Mouse (Mus musculus) CH12.LX (cell line): ENCODE measurements at regions not wholly inside any gene's neighbourhood (a gene's known extent, or its start where the extent isn't known, plus 50 kb on each side); places are given as distances from the start of the nearest gene placed in this dataset.
A peak's percentile ranks its signal among the peaks of the same experiment; 100 is the strongest.

Source experiments
- DNase-seq: peaks from one replicate; pipeline ENCODE4 v3.0.0-alpha.2; 2013; ENCODE audit errors: extremely low read depth
- H3K27ac ChIP-seq: 2 replicates; pipeline ENCODE4 v1.5.1; 2012; ENCODE audit warnings: low read depth, mild to moderate bottlenecking, control low read depth, moderate library complexity; ENCODE audit not compliant: insufficient read depth
- H3K27me3 ChIP-seq: replicated peaks from 2 replicates; pipeline ENCODE3; 2012; ENCODE audit warnings: inconsistent platforms
- H3K36me3 ChIP-seq, 2 experiments: replicated peaks in 1 of 2; 2 replicates each; pipeline versions ENCODE3 to v1.6.1; 2012; ENCODE audit warnings: inconsistent platforms in 1 of 2, low read length in 1 of 2, mild to moderate bottlenecking in 1 of 2, mixed read lengths in 1 of 2, moderate library complexity in 1 of 2; ENCODE audit not compliant: control insufficient read depth in 1 of 2, insufficient read depth in 1 of 2
- H3K4me1 ChIP-seq, 2 experiments: 2 replicates each; pipeline ENCODE4 v1.6.1; 2012; ENCODE audit warnings: inconsistent platforms in 1 of 2, moderate library complexity in 1 of 2; ENCODE audit not compliant: insufficient read depth in 2 of 2, control insufficient read depth in 1 of 2
- H3K4me2 ChIP-seq: 2 replicates; pipeline ENCODE4 v1.6.1; 2012; ENCODE audit warnings: low read depth, mild to moderate bottlenecking, control low read depth; ENCODE audit not compliant: poor library complexity, insufficient read depth, severe bottlenecking
- H3K4me3 ChIP-seq, 3 experiments: fragments of 150-350 bp in 1 of 3; sonication (generic) in 1 of 3; replicated peaks in 1 of 3; 2 replicates each; pipeline versions ENCODE3 to v1.5.1; 2011 to 2012; ENCODE audit warnings: low read depth in 2 of 3, low read length in 2 of 3, mild to moderate bottlenecking in 2 of 3, moderate library complexity in 2 of 3, control low read depth in 1 of 3, improper control_type of control experiment in 1 of 3, inconsistent platforms in 1 of 3, mixed read lengths in 1 of 3; ENCODE audit not compliant: poor library complexity in 1 of 3
- H3K79me2 ChIP-seq: replicated peaks from 2 replicates; pipeline ENCODE4 v1.6.1; 2012; ENCODE audit warnings: mild to moderate bottlenecking, moderate library complexity; ENCODE audit not compliant: control insufficient read depth, poor library complexity, insufficient read depth, severe bottlenecking; ENCODE audit errors: extremely low read depth
- H3K9ac ChIP-seq: 2 replicates; pipeline ENCODE4 v1.6.1; 2012; ENCODE audit warnings: low read depth, mild to moderate bottlenecking, control low read depth, moderate library complexity; ENCODE audit not compliant: insufficient read depth
- H3K9me3 ChIP-seq: replicated peaks from 2 replicates; pipeline ENCODE3; 2012; ENCODE audit warnings: low read length, inconsistent platforms, mixed read lengths
- CTCF ChIP-seq, 2 experiments: IDR thresholded peaks in 1 of 2; conservative IDR thresholded peaks in 1 of 2; 2 replicates each; pipeline ENCODE4 v1.5.1; 2011 to 2012; ENCODE audit warnings: low read depth in 2 of 2, low read length in 2 of 2, improper control_type of control experiment in 1 of 2, inconsistent platforms in 1 of 2, mild to moderate bottlenecking in 1 of 2, moderate library complexity in 1 of 2
- GABPA ChIP-seq: IDR thresholded peaks from 2 replicates; pipeline ENCODE4 v1.6.1; 2012; ENCODE audit warnings: low read depth, low read length, improper control_type of control experiment, inconsistent platforms; ENCODE audit not compliant: insufficient replicate concordance
- HCFC1 ChIP-seq: IDR thresholded peaks from 2 replicates; pipeline ENCODE4 v1.6.1; 2012; ENCODE audit warnings: low read depth, mild to moderate bottlenecking, inconsistent platforms, low read length, improper control_type of control experiment
- IRF4 ChIP-seq: IDR thresholded peaks from 2 replicates; pipeline ENCODE4 v1.6.1; 2014; ENCODE audit warnings: low read depth, mild to moderate bottlenecking, inconsistent platforms, low read length, improper control_type of control experiment
- JUND ChIP-seq: conservative IDR thresholded peaks from 2 replicates; pipeline ENCODE4 v1.6.1; 2011; ENCODE audit warnings: low read depth, low read length, improper control_type of control experiment
- MAFK ChIP-seq: IDR thresholded peaks from 2 replicates; pipeline ENCODE4 v1.6.1; 2011; ENCODE audit warnings: low read length, improper control_type of control experiment; ENCODE audit not compliant: insufficient replicate concordance
- MEF2A ChIP-seq: IDR thresholded peaks from 2 replicates; pipeline ENCODE4 v1.6.1; 2014; ENCODE audit warnings: low read depth, mild to moderate bottlenecking, inconsistent platforms, low read length, improper control_type of control experiment, borderline replicate concordance
- POLR2AphosphoS2 ChIP-seq: IDR thresholded peaks from 2 replicates; pipeline ENCODE4 v1.6.1; 2011; ENCODE audit warnings: low read depth, low read length, improper control_type of control experiment
- RAD21 ChIP-seq: IDR thresholded peaks from 2 replicates; pipeline ENCODE4 v1.6.1; 2011; ENCODE audit warnings: low read depth, mild to moderate bottlenecking, low read length, improper control_type of control experiment, moderate library complexity
- SIN3A ChIP-seq: IDR thresholded peaks from 2 replicates; pipeline ENCODE4 v1.6.1; 2012; ENCODE audit warnings: low read length, improper control_type of control experiment, inconsistent platforms
- SMC3 ChIP-seq: IDR thresholded peaks from 2 replicates; pipeline ENCODE4 v1.6.1; 2011; ENCODE audit warnings: low read depth, low read length, improper control_type of control experiment
- TBP ChIP-seq: conservative IDR thresholded peaks from 2 replicates; pipeline ENCODE4 v1.6.1; 2011; ENCODE audit warnings: low read depth, low read length, improper control_type of control experiment
- TCF12 ChIP-seq: IDR thresholded peaks from 2 replicates; pipeline ENCODE4 v1.6.1; 2014; ENCODE audit warnings: low read depth, mild to moderate bottlenecking, inconsistent platforms, low read length, improper control_type of control experiment
- UBTF ChIP-seq: IDR thresholded peaks from 2 replicates; pipeline ENCODE4 v1.6.1; 2012; ENCODE audit warnings: low read depth, mild to moderate bottlenecking, inconsistent platforms, low read length, improper control_type of control experiment, moderate library complexity
- USF1 ChIP-seq: IDR thresholded peaks from 2 replicates; pipeline ENCODE4 v1.6.1; 2014; ENCODE audit warnings: low read depth, mild to moderate bottlenecking, inconsistent platforms, low read length, improper control_type of control experiment
- ZKSCAN1 ChIP-seq: IDR thresholded peaks from 2 replicates; pipeline ENCODE4 v1.6.1; 2012; ENCODE audit warnings: low read depth, inconsistent platforms, low read length, improper control_type of control experiment, borderline replicate concordance
- ZMIZ1 ChIP-seq: IDR thresholded peaks from 2 replicates; pipeline ENCODE4 v1.6.1; 2012; ENCODE audit warnings: low read depth, mild to moderate bottlenecking, inconsistent platforms, low read length, improper control_type of control experiment
- dilution Hi-C: fragments of 300-500 bp; cut with MboI; formaldehyde crosslinking; loops from 2 replicates; pipeline ENCODE4 v1.14.3; 2020; ENCODE audit warnings: low sequenced_read_pairs; ENCODE audit not compliant: extremely low pct_unique_long_range_greater_than_20kb, extremely low pct_ligation_motif_present
- in situ Hi-C: fragments of 300-500 bp; cut with MboI; formaldehyde crosslinking; loops from 3 replicates; pipeline ENCODE4 v1.14.3; 2019; ENCODE audit warnings: low sequenced_read_pairs, low pct_ligation_motif_present, low pct_unique_long_range_greater_than_20kb, mixed read lengths

- Histone ChIP-seq H3K9ac (no peak overlapping the region), H3K9me3 (no peaks in the 10 kb centered on the region), H3K4me3 (no peak overlapping the region), H3K27me3 (peaks cover 28% of the 10 kb centered on the region), H3K4me2 (no peak overlapping the region), H3K79me2 (no peaks in the 10 kb centered on the region), H3K27ac (no peak overlapping the region), H3K36me3 (no peaks in the 10 kb centered on the region), H3K4me1 (peaks cover 0 to 5% of the 10 kb centered on the region in 2 experiments; a peak in 2 of 4 replicates)
- DNase-seq: no peak
- TF ChIP-seq USF1 (no peak), CTCF (conservative IDR thresholded peaks at IDR 0.05 in 1 of 2, IDR thresholded peaks at IDR 0.05 in 1 of 2; ENCODE audit: low read depth in 2 of 2, low read length in 2 of 2) (peak in 1 of 2 experiments; percentile 15; a peak in 1 of 4 replicates), TCF12 (no peak), GABPA (no peak)
- dilution Hi-C loops (no loop called here), in situ Hi-C loops (no loop called here)
Measured at GRCm38 (mm10) chr6:116987243-116987642, 181.1 kb upstream of the Cxcl12 start.

- Histone ChIP-seq H3K9me3 (no peaks in the 10 kb centered on the region), H3K27me3 (peaks cover 64% of the 10 kb centered on the region), H3K79me2 (no peaks in the 10 kb centered on the region), H3K4me3 (no peak overlapping the region), H3K27ac (no peak overlapping the region), H3K36me3 (no peaks in the 10 kb centered on the region), H3K4me2 (no peak overlapping the region), H3K9ac (no peak overlapping the region), H3K4me1 (no peaks in the 10 kb centered on the region)
- TF ChIP-seq SIN3A (no peak), ZKSCAN1 (no peak), JUND (no peak), SMC3 (no peak), CTCF (conservative IDR thresholded peaks at IDR 0.05 in 1 of 2, IDR thresholded peaks at IDR 0.05 in 1 of 2; ENCODE audit: low read depth in 2 of 2, low read length in 2 of 2) (no peak), ZMIZ1 (no peak), MAFK (no peak), UBTF (no peak)
- in situ Hi-C loops: no loop called here
- no peak for DNase-seq
- dilution Hi-C loops: no loop called here
Measured at GRCm38 (mm10) chr6:116998948-116999682, 169.2 kb upstream of the Cxcl12 start.

DNA sequence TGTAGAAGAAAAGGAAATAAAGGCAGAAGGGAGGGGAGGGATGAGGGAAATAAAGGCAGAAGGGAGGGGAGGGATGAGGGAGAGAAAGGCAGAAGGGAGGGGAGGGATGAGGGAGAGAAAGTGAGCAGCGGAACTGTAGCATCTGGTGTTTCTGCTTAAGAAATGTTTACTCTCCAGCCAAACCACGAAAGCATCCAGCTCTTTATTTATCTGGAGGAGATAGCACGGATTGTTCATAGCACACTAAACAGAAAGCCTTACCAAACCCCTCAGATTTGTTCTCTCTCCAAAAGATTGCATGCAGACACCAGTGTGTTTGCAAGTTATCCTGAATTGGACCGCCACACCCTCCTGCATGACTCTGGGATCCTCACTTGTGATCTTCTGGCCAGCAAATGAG is 168.4 kb upstream of the Cxcl12 start:
- Histone ChIP-seq H3K4me2 (no peak overlapping the region), H3K9ac (no peak overlapping the region), H3K79me2 (no peaks in the 10 kb centered on the region), H3K4me3 (no peak overlapping the region), H3K9me3 (no peaks in the 10 kb centered on the region), H3K27ac (no peak overlapping the region), H3K36me3 (no peaks in the 10 kb centered on the region), H3K27me3 (peaks cover 56% of the 10 kb centered on the region), H3K4me1 (no peaks in the 10 kb centered on the region)
- no peak for DNase-seq
- dilution Hi-C loops: no loop called here
- TF ChIP-seq HCFC1 (no peak), MEF2A (no peak), TBP (no peak), POLR2AphosphoS2 (no peak), RAD21 (no peak), IRF4 (no peak), SIN3A (no peak)
- in situ Hi-C loops: no loop called here
